14 mouse cellular contexts compared by ENCODE assay signal in the genomic region with DNA sequence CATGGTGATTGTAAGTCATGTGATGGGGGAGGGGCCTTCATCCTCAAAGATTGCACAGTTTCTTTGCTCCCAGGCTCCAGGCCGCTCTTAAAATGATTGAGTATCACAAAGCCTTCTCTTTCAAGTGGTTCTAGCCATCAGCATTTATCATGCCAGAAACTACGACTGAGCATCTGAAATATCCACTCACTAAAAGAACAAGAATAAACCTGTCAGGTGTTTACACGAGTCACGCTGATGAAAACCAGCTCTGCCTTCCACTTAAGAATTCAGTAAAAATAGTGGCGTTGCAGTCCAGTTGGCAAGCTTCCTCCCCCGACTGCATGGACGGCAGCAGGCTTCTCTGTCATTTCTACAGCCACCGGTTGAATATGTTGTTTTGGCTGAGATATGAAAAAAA.
DNase-seq lines count a peak whose midpoint lies in the region; ATAC-seq and TF ChIP-seq lines count a peak whose summit lies in the region.
"Had no signal": no experiment of that assay in that cellular context is flagged by ENCODE, and none has a peak within 500 bp of the region (broad histone marks: within the 10 kb centered on the region; RNA-seq: fewer than 3 reads in every experiment).

No protein-coding gene starts in this region.

- peak; percentile 36 for DNase-seq in limb, embryonic 11.5 days (ENCODE audit: low spot score)
- no peak for DNase-seq in limb, embryonic 10.5 days (ENCODE audit: low spot score)
- peak; percentile 34 for DNase-seq in forelimb bud, embryonic 11.5 days (ENCODE audit: low read depth, low spot score)
- peak; percentile 72 to 73 for DNase-seq in heart, postnatal 10 days
- DNase-seq in stomach, postnatal 0 days (ENCODE audit: low spot score): no peak
- DNase-seq in cerebellum, adult 18-20 months: no peak
- no peak for DNase-seq in spleen, postnatal 10 days (ENCODE audit: low spot score in 2 of 2)
- DNase-seq: adrenal gland, postnatal 14 days; gastrocnemius, postnatal 10 days; thymus, postnatal 4 days had no signal

- H3K27me3 ChIP-seq in limb, embryonic 11.5 days (ENCODE audit: control insufficient read depth, insufficient read depth, low read length): no peaks in the 10 kb centered on the region
- no peaks in the 10 kb centered on the region for H3K27me3 ChIP-seq in limb, embryonic 10.5 days (ENCODE audit: low read depth, poor library complexity, severe bottlenecking)
- H3K27me3 ChIP-seq in stomach, postnatal 0 days (ENCODE audit: control insufficient read depth, insufficient read depth, low read length): no peaks in the 10 kb centered on the region
- H3K27me3 ChIP-seq: forebrain, embryonic 13.5 days; stomach, embryonic 15.5 days had no signal

- H3K27ac ChIP-seq in limb, embryonic 11.5 days (replicated peaks; ENCODE audit: low read depth, low read length): no peak overlapping the region
- H3K27ac ChIP-seq in limb, embryonic 10.5 days: no peak overlapping the region
- no peak overlapping the region for H3K27ac ChIP-seq in stomach, postnatal 0 days (replicated peaks)
- H3K27ac ChIP-seq: forebrain, embryonic 13.5 days; hindbrain, postnatal 0 days; layer of hippocampus, adult 2 months; stomach, embryonic 15.5 days had no signal

- no peaks in the 10 kb centered on the region for H3K36me3 ChIP-seq in limb, embryonic 11.5 days (ENCODE audit: control insufficient read depth, insufficient read depth, low read length)
- H3K36me3 ChIP-seq in limb, embryonic 10.5 days: no peaks in the 10 kb centered on the region
- H3K36me3 ChIP-seq in stomach, postnatal 0 days (ENCODE audit: control insufficient read depth, insufficient read depth, low read length): no peaks in the 10 kb centered on the region
- H3K36me3 ChIP-seq: stomach, embryonic 15.5 days had no signal

- TF ChIP-seq EP300 in stomach, postnatal 0 days (optimal IDR thresholded peaks at IDR 0.05): peak; percentile 40

- H3K4me2 ChIP-seq in limb, embryonic 11.5 days (ENCODE audit: low read depth, severe bottlenecking): no peak overlapping the region
- H3K4me2 ChIP-seq in stomach, postnatal 0 days (replicated peaks; ENCODE audit: low read depth): no peak overlapping the region
- H3K4me2 ChIP-seq: forebrain, embryonic 13.5 days; stomach, embryonic 15.5 days had no signal

- intact Hi-C loops in heart, postnatal 10 days (cut with DNase I): no loop called here

- H3K9ac ChIP-seq in limb, embryonic 11.5 days (ENCODE audit: low read length): no peak overlapping the region
- no peak overlapping the region for H3K9ac ChIP-seq in stomach, postnatal 0 days (ENCODE audit: low read length)
- H3K9ac ChIP-seq: forebrain, embryonic 13.5 days; stomach, embryonic 15.5 days had no signal

- no peak overlapping the region for H3K4me3 ChIP-seq in limb, embryonic 11.5 days (ENCODE audit: low read depth, low read length)
- no peak overlapping the region for H3K4me3 ChIP-seq in limb, embryonic 10.5 days
- no peak overlapping the region for H3K4me3 ChIP-seq in stomach, postnatal 0 days (ENCODE audit: low read depth, low read length)
- H3K4me3 ChIP-seq: forebrain, embryonic 13.5 days; layer of hippocampus, adult 2 months; stomach, embryonic 15.5 days had no signal

- no peak for ATAC-seq in limb, embryonic 11.5 days (ENCODE audit: insufficient number of reproducible peaks, low FRiP score, low TSS enrichment, low read depth)
- ATAC-seq in stomach, postnatal 0 days (ENCODE audit: low FRiP score, low TSS enrichment): no peak; the same call in 1 of the 2 replicates
- ATAC-seq: forebrain, embryonic 13.5 days; hindbrain, postnatal 0 days had no signal

- TF ChIP-seq CTCF in stomach, postnatal 0 days (IDR thresholded peaks at IDR 0.05; ENCODE audit: low read depth): no peak

- H3K9me3 ChIP-seq in limb, embryonic 11.5 days (ENCODE audit: control insufficient read depth, low read length): no peaks in the 10 kb centered on the region
- no peaks in the 10 kb centered on the region for H3K9me3 ChIP-seq in limb, embryonic 10.5 days (replicated peaks)
- H3K9me3 ChIP-seq in stomach, postnatal 0 days (ENCODE audit: control insufficient read depth, low read length): no peaks in the 10 kb centered on the region
- H3K9me3 ChIP-seq: forebrain, embryonic 13.5 days; stomach, embryonic 15.5 days had no signal

- WGBS in limb, embryonic 11.5 days: 29% methylated on average over 8 of the region's 8 CpGs
- 35% methylated on average over 8 of the region's 8 CpGs for WGBS in limb, embryonic 10.5 days
- WGBS in stomach, postnatal 0 days: 20% methylated on average over 8 of the region's 8 CpGs

- H3K4me1 ChIP-seq in limb, embryonic 11.5 days (ENCODE audit: control insufficient read depth, insufficient read depth, low read length): no peaks in the 10 kb centered on the region
- 0 out of 2 replicates have a peak, but pooled peaks cover 9% of the 10 kb centered on the region for H3K4me1 ChIP-seq in limb, embryonic 10.5 days
- peaks cover 2% of the 10 kb centered on the region; the same call in 1 of the 2 replicates for H3K4me1 ChIP-seq in stomach, postnatal 0 days (replicated peaks; ENCODE audit: control insufficient read depth, insufficient read depth)
- H3K4me1 ChIP-seq: forebrain, embryonic 13.5 days; stomach, embryonic 15.5 days had no signal

Comparison
In these comparisons a context has a peak if more than half of its experiments do, and no peak if none do; other contexts are left out.
1. DNase-seq: peak in limb, embryonic 11.5 days (single experiment), forelimb bud, embryonic 11.5 days (single experiment) and heart, postnatal 10 days (2 of 2); none in limb, embryonic 10.5 days (single experiment), stomach, postnatal 0 days (single experiment), cerebellum, adult 18-20 months (0 of 2) and spleen, postnatal 10 days (0 of 2).